Mouse (Mus musculus) erythroblast, adult 5-6 weeks (primary cell): Measurements from ENCODE around the gene Gnb1. TPM values are rescaled to one million over a fixed set of nuclear protein-coding genes. Genes with fewer than 3 reads are reported as not detected.

Experiments used
- ATAC-seq: replicated peaks from 2 replicates; pipeline ENCODE4 v1.8.0; 2016; ENCODE audit warnings: moderate number of reproducible peaks, mild to moderate bottlenecking, moderate TSS enrichment, inconsistent platforms; ENCODE audit not compliant: poor library complexity, low FRiP score, severe bottlenecking
- total RNA-seq, 2 experiments: library from RNA; stranded (forward) in 1 of 2; stranded (reverse) in 1 of 2; fragments of 150-400 nt in 1 of 2; fragments of 200-764, 138-1000 nt in 1 of 2; gene quantifications; 2 replicates each; pipeline versions ENCODE4 v1.2.3 to v1.2.4; 2015 to 2017; ENCODE audit warnings: low replicate concordance in 2 of 2

Gnb1 gene
- total RNA-seq, 2 experiments from 2014 or later: 34.2 to 62.8 TPM

GRCm38 (mm10) chr4:155601997-155602456 is 110.9 kb downstream of the Gnb1 start:
- no peak for ATAC-seq

- ATAC-seq: no peak
These were observed 111.6 kb downstream of the Gnb1 start for GRCm38 (mm10) chr4:155602753-155603152.

- no peak for ATAC-seq
These were observed 112.6 kb downstream of the Gnb1 start for GRCm38 (mm10) chr4:155603801-155604200.

GRCm38 (mm10) chr4:155605132-155605531 is 114.0 kb downstream of the Gnb1 start:
- no peak for ATAC-seq

- ATAC-seq: no peak
These were observed 115.7 kb downstream of the Gnb1 start for GRCm38 (mm10) chr4:155606825-155607224.

Other genes with a start within 250 kb of the Gnb1 start
- 5.4 and 8.1 TPM in 2 replicates for gene Faap20, start 241.6 kb upstream of the Gnb1 start, total RNA-seq (2015; ENCODE audit: low replicate concordance)
- 2.9 and 3.5 TPM in 2 replicates for gene Faap20, start 241.6 kb upstream of the Gnb1 start, total RNA-seq (2017; ENCODE audit: low replicate concordance)
- 1.9 TPM in 1 of 2 replicates, not detected in the other for gene Prkcz, start 130.0 kb upstream of the Gnb1 start, total RNA-seq (2015; ENCODE audit: low replicate concordance)
- not detected in 2 replicates for gene Prkcz, start 130.0 kb upstream of the Gnb1 start, total RNA-seq (2017; ENCODE audit: low replicate concordance)
- not detected in 2 replicates for gene Gabrd, start 93.2 kb upstream of the Gnb1 start, total RNA-seq (2015; ENCODE audit: low replicate concordance)
- not detected in 2 replicates for gene Gabrd, start 93.2 kb upstream of the Gnb1 start, total RNA-seq (2017; ENCODE audit: low replicate concordance)
- not detected in 2 replicates for gene Cfap74, start 82.2 kb upstream of the Gnb1 start, total RNA-seq (2015; ENCODE audit: low replicate concordance)
- gene Cfap74, start 82.2 kb upstream of the Gnb1 start, total RNA-seq (2017; ENCODE audit: low replicate concordance): 0.56 TPM in 1 of 2 replicates, not detected in the other
- gene Tmem52, start 22.2 kb upstream of the Gnb1 start, total RNA-seq (2015; ENCODE audit: low replicate concordance): not detected in 2 replicates
- not detected in 2 replicates for gene Tmem52, start 22.2 kb upstream of the Gnb1 start, total RNA-seq (2017; ENCODE audit: low replicate concordance)
- gene Nadk, start 71.0 kb downstream of the Gnb1 start, total RNA-seq (2015; ENCODE audit: low replicate concordance): 42.3 and 46.2 TPM in 2 replicates
- gene Nadk, start 71.0 kb downstream of the Gnb1 start, total RNA-seq (2017; ENCODE audit: low replicate concordance): 27.5 and 27.6 TPM in 2 replicates
- 10.4 and 13.8 TPM in 2 replicates for gene Slc35e2, start 110.1 kb downstream of the Gnb1 start, total RNA-seq (2015; ENCODE audit: low replicate concordance)
- 7.6 and 13.2 TPM in 2 replicates for gene Slc35e2, start 110.1 kb downstream of the Gnb1 start, total RNA-seq (2017; ENCODE audit: low replicate concordance)
- 23.0 and 24.8 TPM in 2 replicates for gene Cdk11b, start 133.5 kb downstream of the Gnb1 start, total RNA-seq (2015; ENCODE audit: low replicate concordance)
- gene Cdk11b, start 133.5 kb downstream of the Gnb1 start, total RNA-seq (2017; ENCODE audit: low replicate concordance): 20.7 and 51.7 TPM in 2 replicates
- gene Gm10563, start 154.0 kb downstream of the Gnb1 start, total RNA-seq (2015; ENCODE audit: low replicate concordance): not detected in 2 replicates
- gene Gm10563, start 154.0 kb downstream of the Gnb1 start, total RNA-seq (2017; ENCODE audit: low replicate concordance): not detected in 2 replicates
- 1.9 TPM in 1 of 2 replicates, not detected in the other for gene Mmp23, start 162.0 kb downstream of the Gnb1 start, total RNA-seq (2015; ENCODE audit: low replicate concordance)
- not detected in 2 replicates for gene Mmp23, start 162.0 kb downstream of the Gnb1 start, total RNA-seq (2017; ENCODE audit: low replicate concordance)
- gene Mib2, start 177.8 kb downstream of the Gnb1 start, total RNA-seq (2015; ENCODE audit: low replicate concordance): 0.77 and 0.84 TPM in 2 replicates
- gene Mib2, start 177.8 kb downstream of the Gnb1 start, total RNA-seq (2017; ENCODE audit: low replicate concordance): 2.1 and 3.2 TPM in 2 replicates
- not detected in 2 replicates for gene Fndc10, start 203.0 kb downstream of the Gnb1 start, total RNA-seq (2015; ENCODE audit: low replicate concordance)
- 0.09 TPM in 1 of 2 replicates, not detected in the other for gene Fndc10, start 203.0 kb downstream of the Gnb1 start, total RNA-seq (2017; ENCODE audit: low replicate concordance)
- 35.9 and 37.1 TPM in 2 replicates for gene Ssu72, start 213.4 kb downstream of the Gnb1 start, total RNA-seq (2015; ENCODE audit: low replicate concordance)
- gene Ssu72, start 213.4 kb downstream of the Gnb1 start, total RNA-seq (2017; ENCODE audit: low replicate concordance): 28.3 and 43.4 TPM in 2 replicates
- gene Tmem240, start 243.4 kb downstream of the Gnb1 start, total RNA-seq (2015; ENCODE audit: low replicate concordance): 0.19 TPM in 1 of 2 replicates, not detected in the other
- not detected in 2 replicates for gene Tmem240, start 243.4 kb downstream of the Gnb1 start, total RNA-seq (2017; ENCODE audit: low replicate concordance)